Mouse (Mus musculus): Measurements from ENCODE around the gene Hoxa6.

Hoxa6 gene

GRCm38 (mm10) chr6:52240389-52241000 lies 32.0 kb upstream of the Hoxa6 start, which contains the start of gene Hoxa10:
Hoxa10 (minus strand) TSS chr6:52240854.
- peak; percentile 85 to 88 for DNase-seq

- peak; percentile 14 to 16 for DNase-seq
Measured at GRCm38 (mm10) chr6:52239625-52240388, 31.3 kb upstream of the Hoxa6 start.

- peak; percentile 11 to 17 for DNase-seq
Measured at GRCm38 (mm10) chr6:52238976-52239375, 30.5 kb upstream of the Hoxa6 start.

DNA sequence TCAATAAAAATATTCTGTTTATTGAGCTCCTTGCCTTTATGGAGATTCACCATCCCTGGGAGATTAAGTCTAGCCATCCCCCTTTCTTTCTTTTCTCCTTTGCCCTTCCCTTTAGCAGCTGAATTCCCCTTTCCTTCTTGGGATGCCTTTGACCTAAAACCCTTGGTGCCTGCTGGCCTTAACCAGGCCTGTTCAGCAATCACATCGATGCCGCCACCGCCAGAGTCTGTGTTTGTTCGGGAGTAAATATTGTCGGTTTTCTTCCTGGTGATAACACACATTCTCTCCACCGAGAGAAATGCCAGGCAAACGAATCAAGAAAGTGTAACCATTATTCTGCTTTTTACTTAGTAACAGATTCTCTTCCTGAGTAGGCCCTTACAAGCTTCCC lies 29.6 kb upstream of the Hoxa6 start:
- peak in 1 of 2 experiments; percentile 15 for DNase-seq

DNA sequence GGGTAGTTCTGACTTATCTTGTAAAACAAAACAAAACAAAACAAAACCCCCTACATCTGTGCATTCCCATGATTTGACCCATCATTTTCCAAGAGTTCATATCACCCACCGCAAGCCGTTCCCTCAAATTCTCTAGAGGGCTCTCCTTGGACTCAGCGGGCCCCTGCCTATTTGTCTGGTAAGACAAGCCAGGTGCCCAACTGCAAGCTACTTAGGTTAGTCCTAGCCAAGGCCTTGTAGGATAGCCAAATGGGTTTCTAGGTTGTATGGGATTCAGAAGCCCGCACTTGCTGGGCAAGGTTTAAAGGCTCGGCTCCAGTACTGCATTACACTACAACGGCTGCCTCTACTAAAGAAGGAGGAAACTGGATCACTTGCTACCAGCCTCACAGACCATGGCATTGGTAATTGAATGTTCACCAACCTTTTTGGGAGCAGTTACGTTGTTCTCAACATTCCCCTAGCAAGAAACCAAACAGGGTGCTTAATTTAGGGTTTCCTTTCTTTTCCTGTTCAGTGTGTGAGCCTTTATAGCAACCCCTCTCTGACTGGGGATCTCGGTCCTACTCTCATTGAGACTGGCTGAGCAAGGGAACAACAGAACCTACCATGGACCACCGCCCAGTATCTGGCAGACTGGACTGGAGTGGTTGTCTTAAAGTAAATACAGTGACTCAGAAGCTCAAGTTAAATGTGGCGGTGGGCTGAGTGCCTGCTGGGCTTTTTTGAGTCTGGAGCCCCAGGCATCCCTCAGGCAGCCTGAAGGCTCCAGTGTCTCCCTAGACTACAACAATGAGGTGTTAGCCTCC lies 29.0 kb upstream of the Hoxa6 start:
- DNase-seq = peak in 1 of 2 experiments; percentile 8

GRCm38 (mm10) chr6:52236806-52237205 lies 28.3 kb upstream of the Hoxa6 start:
- DNase-seq = peak in 1 of 2 experiments; percentile 12

- peak in 1 of 2 experiments; percentile 8 for DNase-seq
Measured at GRCm38 (mm10) chr6:52235866-52236265, 27.3 kb upstream of the Hoxa6 start.

- no peak for DNase-seq
Measured at GRCm38 (mm10) chr6:52235267-52235666, 26.7 kb upstream of the Hoxa6 start.

- peak in 1 of 2 experiments; percentile 23 for DNase-seq
Measured at GRCm38 (mm10) chr6:52234428-52235140, 26.1 kb upstream of the Hoxa6 start.

GRCm38 (mm10) chr6:52233546-52234427 lies 25.3 kb upstream of the Hoxa6 start:
- peak in 1 of 2 experiments; percentile 37 for DNase-seq

GRCm38 (mm10) chr6:52232984-52233545 lies 24.5 kb upstream of the Hoxa6 start:
- DNase-seq = peak; percentile 14 to 18

- peak in 1 of 2 experiments; percentile 26 for DNase-seq
Measured at GRCm38 (mm10) chr6:52232568-52232965, 24.0 kb upstream of the Hoxa6 start.

DNA sequence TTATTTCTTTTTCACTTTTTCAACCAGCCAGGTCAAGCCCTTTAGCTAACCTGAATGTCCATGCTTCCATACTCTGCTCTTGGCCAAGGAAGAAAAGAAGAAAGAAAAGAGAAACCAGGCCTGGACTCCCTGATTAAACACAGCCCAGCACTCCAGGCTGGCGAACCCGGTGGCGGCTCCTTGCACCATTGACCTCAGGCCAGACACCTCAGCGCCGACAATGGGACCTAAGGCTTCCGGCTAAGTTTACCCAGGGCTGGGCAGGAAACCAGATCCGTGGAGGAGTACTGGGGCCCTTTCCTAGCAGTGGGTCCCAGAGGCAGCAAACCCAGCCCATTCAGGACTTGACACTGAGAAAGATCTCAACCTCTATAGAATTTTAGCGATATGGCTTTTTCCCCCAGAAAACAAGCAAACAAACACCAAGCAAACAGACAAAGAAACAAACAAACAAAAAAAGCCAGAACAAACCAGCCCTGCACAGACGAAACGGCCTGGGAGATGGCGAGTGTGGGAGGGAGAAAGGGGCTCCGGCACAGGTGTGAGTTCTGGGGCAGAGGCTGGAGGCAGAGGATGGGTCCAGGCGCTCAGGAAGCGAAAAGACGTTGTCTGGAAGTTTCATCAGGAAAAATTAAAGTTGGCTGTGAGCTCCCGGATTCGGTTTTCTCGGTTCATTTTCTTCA lies 23.5 kb upstream of the Hoxa6 start:
- peak in 1 of 2 experiments; percentile 28 for DNase-seq

- DNase-seq = peak in 1 of 2 experiments; percentile 24
Measured at GRCm38 (mm10) chr6:52230516-52231165, 22.1 kb upstream of the Hoxa6 start, which contains the start of gene Hoxa9. Hoxa9 (minus strand) TSS chr6:52231089.

- DNase-seq = peak in 1 of 2 experiments; percentile 27
Measured at GRCm38 (mm10) chr6:52229558-52230416, 21.3 kb upstream of the Hoxa6 start.

GRCm38 (mm10) chr6:52228475-52229465 lies 20.2 kb upstream of the Hoxa6 start:
- peak in 1 of 2 experiments; percentile 35 for DNase-seq

- peak in 1 of 2 experiments; percentile 14 for DNase-seq
Measured at GRCm38 (mm10) chr6:52227470-52228222, 19.1 kb upstream of the Hoxa6 start.
